Mouse (Mus musculus) limb, embryonic 11.5 days (tissue): ENCODE measurements around the gene Olfr1357. TPM values are rescaled to one million over a fixed set of nuclear protein-coding genes. Genes with fewer than 3 reads are reported as not detected.

Source experiments
- ATAC-seq: fragments of 200-750 bp; cut with Nextera tagmentation; 2 replicates; pipeline ENCODE4 v1.8.0; 2017; ENCODE audit warnings: low read depth; ENCODE audit not compliant: insufficient number of reproducible peaks, low FRiP score, low TSS enrichment
- DNase-seq: peaks from one replicate; pipeline ENCODE4 v3.0.0-alpha.2; 2015; ENCODE audit warnings: low spot score
- H3K27ac ChIP-seq: fragments of 300-500 bp; sonication (generic); replicated peaks from 2 replicates; pipeline ENCODE4 v1.5.1; 2014; ENCODE audit warnings: low read depth, mild to moderate bottlenecking, low read length
- H3K27me3 ChIP-seq: fragments of 300-500 bp; sonication (generic); 2 replicates; pipeline ENCODE4 v1.6.1; 2014; ENCODE audit warnings: mild to moderate bottlenecking, low read length, mixed read lengths; ENCODE audit not compliant: control insufficient read depth, insufficient read depth
- H3K36me3 ChIP-seq: fragments of 300-500 bp; sonication (generic); 2 replicates; pipeline ENCODE4 v1.6.1; 2014; ENCODE audit warnings: mild to moderate bottlenecking, low read length, moderate library complexity, mixed read lengths; ENCODE audit not compliant: control insufficient read depth, insufficient read depth
- H3K4me1 ChIP-seq: fragments of 300-500 bp; sonication (generic); 2 replicates; pipeline ENCODE4 v1.6.1; 2014; ENCODE audit warnings: low read length, mixed read lengths; ENCODE audit not compliant: control insufficient read depth, insufficient read depth
- H3K4me2 ChIP-seq: fragments of 300-500 bp; sonication (generic); 2 replicates; pipeline ENCODE4 v1.6.1; 2014; ENCODE audit warnings: low read depth, mild to moderate bottlenecking, moderate library complexity; ENCODE audit not compliant: severe bottlenecking
- H3K4me3 ChIP-seq: fragments of 300-500 bp; sonication (generic); 2 replicates; pipeline ENCODE4 v1.5.1; 2014; ENCODE audit warnings: low read depth, low read length
- H3K9ac ChIP-seq: fragments of 300-500 bp; sonication (generic); 2 replicates; pipeline ENCODE4 v1.6.1; 2014; ENCODE audit warnings: mild to moderate bottlenecking, low read length
- H3K9me3 ChIP-seq: fragments of 300-500 bp; sonication (generic); 2 replicates; pipeline ENCODE4 v1.6.1; 2016; ENCODE audit warnings: low read length; ENCODE audit not compliant: control insufficient read depth
- WGBS: fragments of 180-500 bp; shearing (Covaris S2); extraction: QIAGEN DNeasy Blood & Tissue Kit; methylation state at CpG from one replicate; pipeline ENCODE4 v1.1.7; 2014; 5-methylcytosine and 5-hydroxymethylcytosine counted together
- polyA plus RNA-seq: library from polyadenylated mRNA; unstranded; fragments of >200 nt; fragmentation: Nextera tagmentation; extraction: Ambion mirVana; gene quantifications from 2 replicates; pipeline ENCODE4 v1.2.1, GENCODE M21; 2014

Olfr1357 gene
- polyA plus RNA-seq, 1 experiment from 2014 or later, result not detected

- Histone ChIP-seq H3K9me3 (no peaks in the 10 kb centered on the region), H3K4me1 (no peaks in the 10 kb centered on the region), H3K4me3 (no peak overlapping the region), H3K27me3 (no peaks in the 10 kb centered on the region), H3K27ac (no peak overlapping the region), H3K9ac (no peak overlapping the region), H3K36me3 (no peaks in the 10 kb centered on the region), H3K4me2 (no peak overlapping the region)
- DNase-seq (peak; percentile 6), ATAC-seq (no peak)
- WGBS, result 91% methylated on average over 5 of the region's 5 CpGs
Observed at GRCm38 (mm10) chr10:78599865-78600264, 18.0 kb downstream of the Olfr1357 start.

DNA sequence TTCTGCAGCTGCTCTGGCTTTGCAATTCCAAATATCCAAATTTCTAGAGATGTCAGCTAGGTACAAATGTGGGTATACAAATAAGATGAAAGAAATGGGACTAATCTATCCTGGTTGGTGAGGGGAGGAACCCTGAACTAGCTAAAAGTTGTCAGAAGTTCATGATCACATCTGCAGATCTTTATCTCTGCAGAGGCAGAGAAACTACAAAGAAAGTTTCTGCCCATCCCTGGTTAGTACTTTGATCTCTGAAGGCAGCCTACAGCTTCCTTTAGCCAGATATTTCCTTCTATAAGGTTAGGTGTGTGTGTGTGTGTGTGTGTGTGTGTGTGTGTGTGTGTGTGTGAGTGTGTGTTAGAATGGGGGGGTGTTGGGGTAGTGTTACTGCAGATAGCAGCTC lies 23.3 kb downstream of the Olfr1357 start:
- Histone ChIP-seq H3K36me3 (0 out of 2 replicates have a peak, but pooled peaks cover under 1% of the 10 kb centered on the region), H3K9ac (no peak overlapping the region), H3K4me1 (peaks cover 8% of the 10 kb centered on the region; the same call in 1 of the 2 replicates), H3K4me2 (no peak overlapping the region), H3K27me3 (no peaks in the 10 kb centered on the region), H3K27ac (no peak overlapping the region), H3K4me3 (no peak overlapping the region), H3K9me3 (no peaks in the 10 kb centered on the region)
- ATAC-seq, result no peak
- no peak for DNase-seq

DNA sequence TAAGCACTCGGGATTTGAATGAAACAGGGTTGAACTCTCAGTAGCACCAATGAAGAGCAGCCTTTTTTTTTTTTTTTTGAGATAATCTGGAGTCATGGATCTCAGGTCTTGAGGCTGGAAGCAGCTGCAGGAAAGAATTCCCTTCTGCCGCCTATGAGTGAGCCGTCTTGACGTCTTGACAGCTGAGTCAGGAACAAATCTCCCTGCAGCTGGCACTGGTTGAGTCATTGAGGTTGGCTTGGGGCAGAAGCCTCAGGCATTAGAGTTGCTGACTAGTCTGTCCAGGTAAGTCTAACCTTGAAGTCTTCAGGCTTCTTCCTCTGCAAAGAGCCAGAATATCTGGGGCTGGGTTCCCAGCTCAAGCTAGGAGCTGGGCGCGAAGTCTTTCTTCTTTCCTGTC lies 23.7 kb downstream of the Olfr1357 start:
- Histone ChIP-seq H3K9me3 (no peaks in the 10 kb centered on the region), H3K4me2 (no peak overlapping the region), H3K27ac (no peak overlapping the region), H3K9ac (no peak overlapping the region), H3K27me3 (no peaks in the 10 kb centered on the region), H3K36me3 (peaks cover 4% of the 10 kb centered on the region; the same call in 1 of the 2 replicates), H3K4me1 (peaks cover 8% of the 10 kb centered on the region; the same call in 1 of the 2 replicates), H3K4me3 (no peak overlapping the region)
- WGBS, result 80% methylated on average over 6 of the region's 6 CpGs
- DNase-seq, result no peak
- ATAC-seq, result no peak

- no peak overlapping the region for H3K4me2 ChIP-seq
- H3K27ac ChIP-seq, result no peak overlapping the region
- no peaks in the 10 kb centered on the region for H3K27me3 ChIP-seq
- peaks cover 6% of the 10 kb centered on the region; the same call in 1 of the 2 replicates for H3K36me3 ChIP-seq
- DNase-seq (no peak), ATAC-seq (no peak)
- no peak overlapping the region for H3K9ac ChIP-seq
- no peaks in the 10 kb centered on the region for H3K9me3 ChIP-seq
- WGBS, result 91% methylated on average over 5 of the region's 5 CpGs
- no peak overlapping the region for H3K4me3 ChIP-seq
- H3K4me1 ChIP-seq, result peaks cover 8% of the 10 kb centered on the region; the same call in 1 of the 2 replicates
Observed at GRCm38 (mm10) chr10:78593736-78594135, 24.1 kb downstream of the Olfr1357 start.

GRCm38 (mm10) chr10:78592856-78593379 lies 25.0 kb downstream of the Olfr1357 start:
- DNase-seq, result no peak
- Histone ChIP-seq H3K9me3 (no peaks in the 10 kb centered on the region), H3K4me3 (no peak overlapping the region), H3K4me1 (peaks cover 8% of the 10 kb centered on the region; the same call in 1 of the 2 replicates), H3K36me3 (peaks cover 6% of the 10 kb centered on the region; the same call in 1 of the 2 replicates), H3K9ac (no peak overlapping the region), H3K27me3 (no peaks in the 10 kb centered on the region), H3K27ac (no peak overlapping the region), H3K4me2 (no peak overlapping the region)
- ATAC-seq, result no peak
- 92% methylated on average over 4 of the region's 4 CpGs for WGBS

DNA sequence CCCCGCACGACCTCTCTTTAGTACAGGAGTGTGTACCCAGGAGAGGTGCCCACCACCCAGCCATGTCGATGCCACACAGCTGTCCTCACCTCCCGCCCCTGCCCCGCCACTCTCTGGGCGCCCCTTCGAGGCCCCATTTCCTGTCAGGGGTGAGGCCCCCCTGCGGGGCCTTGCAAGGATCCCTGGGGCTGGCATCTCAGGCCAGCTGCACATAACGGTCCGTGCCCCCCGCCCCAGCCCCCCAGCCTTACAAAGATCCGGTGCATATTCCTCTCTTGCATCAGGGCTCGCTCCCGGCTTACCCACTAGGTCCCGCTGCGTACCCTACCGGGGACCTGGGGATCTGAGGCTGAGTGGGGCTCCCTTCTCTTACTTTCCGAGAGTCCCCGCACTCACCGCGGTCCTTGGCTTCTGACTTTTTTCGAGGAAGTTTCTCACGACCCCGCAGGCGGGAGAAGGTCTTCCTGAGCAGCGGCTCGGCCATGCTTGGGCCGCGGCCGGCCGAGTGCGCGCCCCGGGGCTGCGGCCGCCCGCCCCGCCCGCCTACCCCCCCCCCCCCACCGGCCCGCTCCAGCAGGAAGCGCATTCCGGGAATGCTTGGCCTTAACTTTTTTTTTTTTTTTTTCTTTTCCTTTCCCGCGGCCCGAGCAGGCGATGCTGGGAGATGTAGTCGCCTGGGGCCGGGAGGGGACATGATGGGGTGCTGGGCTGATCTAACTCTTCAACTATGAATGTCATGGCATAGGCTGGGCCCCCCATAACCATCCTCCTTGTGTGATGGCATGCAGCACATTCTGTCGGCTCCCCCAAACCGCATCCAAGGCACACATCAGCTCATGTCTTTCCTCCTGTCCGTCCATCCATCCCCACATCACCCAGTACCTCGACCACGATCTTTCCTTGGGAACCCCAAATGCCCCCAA lies 26.2 kb downstream of the Olfr1357 start, which contains the start of gene Syde1:
Syde1 (minus strand) TSS at position 559 of the 923 bp plus-strand sequence.
- Histone ChIP-seq H3K9ac (peak within 1 kb of the TSS; percentile 88), H3K4me2 (peak within 1 kb of the TSS; percentile 79), H3K27ac (peak within 1 kb of the TSS; percentile 73), H3K27me3 (no peaks in the 10 kb centered on the region), H3K9me3 (no peaks in the 10 kb centered on the region), H3K4me3 (peak within 1 kb of the TSS; percentile 78), H3K4me1 (peaks cover 8% of the 10 kb centered on the region; the same call in 1 of the 2 replicates), H3K36me3 (peaks cover 11% of the 10 kb centered on the region; the same call in 1 of the 2 replicates)
- DNase-seq (peak; percentile 74), ATAC-seq (peak; percentile 75)
- 4% methylated on average over 42 of the region's 54 CpGs for WGBS

DNA sequence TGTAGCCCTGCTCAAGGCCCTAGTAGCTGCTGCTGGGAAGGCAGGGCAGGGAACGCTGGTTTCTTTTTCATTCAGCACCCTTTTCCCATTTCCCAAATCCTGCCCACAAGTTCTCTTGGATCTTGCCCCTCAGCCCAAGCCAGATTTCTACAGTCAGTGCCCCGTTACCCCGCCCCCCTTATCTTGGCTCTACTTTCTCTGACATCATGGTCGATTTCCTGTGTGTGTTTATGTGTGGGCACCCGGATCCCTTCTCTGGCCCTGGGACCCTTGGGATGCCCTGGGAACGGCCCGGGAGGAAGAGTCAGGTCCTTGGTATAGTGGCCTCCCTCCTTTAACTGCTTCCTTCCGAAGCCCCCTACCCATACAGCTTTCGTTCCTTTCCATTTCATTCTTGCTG lies 27.1 kb downstream of the Olfr1357 start:
- no peak overlapping the region for H3K27ac ChIP-seq
- no peak for DNase-seq
- ATAC-seq, result no peak

GRCm38 (mm10) chr10:78589901-78590300 lies 28.0 kb downstream of the Olfr1357 start:
- H3K4me1 ChIP-seq, result peaks cover 8% of the 10 kb centered on the region; the same call in 1 of the 2 replicates
- H3K27ac ChIP-seq, result no peak overlapping the region
- no peak overlapping the region for H3K4me3 ChIP-seq
- no peaks in the 10 kb centered on the region for H3K27me3 ChIP-seq
- peaks cover 20% of the 10 kb centered on the region; the same call in 1 of the 2 replicates for H3K36me3 ChIP-seq
- ATAC-seq (no peak), DNase-seq (no peak)
- WGBS, result 96% methylated on average over 8 of the region's 8 CpGs
- H3K9ac ChIP-seq, result no peak overlapping the region
- no peak overlapping the region for H3K4me2 ChIP-seq
- H3K9me3 ChIP-seq, result no peaks in the 10 kb centered on the region

More for the DNA sequence above, 27.1 kb downstream of the Olfr1357 start:
- no peaks in the 10 kb centered on the region for H3K9me3 ChIP-seq
- H3K27me3 ChIP-seq, result no peaks in the 10 kb centered on the region
- peaks cover 8% of the 10 kb centered on the region; the same call in 1 of the 2 replicates for H3K4me1 ChIP-seq
- no peak overlapping the region; the same call in none of the 2 replicates for H3K9ac ChIP-seq
- WGBS, result 41% methylated on average over 9 of the region's 9 CpGs
- H3K4me2 ChIP-seq, result peak overlapping the region; percentile 79
- peak overlapping the region; percentile 78 for H3K4me3 ChIP-seq
- H3K36me3 ChIP-seq, result peaks cover 17% of the 10 kb centered on the region; the same call in 1 of the 2 replicates
